Mouse (Mus musculus): ENCODE results near the gene Fam170b. TPM values are rescaled to one million over a fixed set of nuclear protein-coding genes. Genes with fewer than 3 reads are reported as not detected.
A peak's percentile ranks its signal among the peaks of the same experiment; 100 is the strongest.

Fam170b gene
- 0.05 TPM in 1 of 2 replicates, not detected in the other for polyA plus RNA-seq (2012; rRNA removed)

DNA sequence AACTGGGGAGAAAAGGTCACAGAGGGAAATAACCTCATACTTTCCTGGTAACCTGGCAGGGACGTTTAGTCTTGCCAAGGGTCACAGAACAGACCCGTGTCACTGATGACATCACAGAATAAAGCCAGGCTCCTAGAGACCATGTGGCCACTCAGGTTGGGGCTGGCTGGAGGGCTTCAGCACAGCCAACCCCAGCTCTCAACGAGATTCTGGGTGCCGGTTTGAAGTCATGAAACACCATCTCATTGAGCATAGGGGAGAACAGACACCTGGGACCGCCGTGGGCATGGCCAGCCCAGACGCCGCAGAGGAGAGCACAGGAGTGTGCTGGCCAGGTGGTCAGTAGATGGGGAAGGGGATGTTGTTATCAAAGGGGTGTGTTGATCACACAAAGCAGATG is at the start of gene Fam170b:
Fam170b (plus strand) TSS at position 116 of the 400 bp plus-strand sequence.
- TF ChIP-seq CTCF (IDR thresholded peaks at IDR 0.05; ENCODE audit: extremely low read depth, insufficient read depth, insufficient read length, insufficient replicate concordance), result no peak
- TF ChIP-seq POLR2A (IDR thresholded peaks at IDR 0.05; ENCODE audit: low read depth, low read length), result no peak
- Histone ChIP-seq H3K36me3 (ENCODE audit: control insufficient read depth, insufficient read depth, low read length) (no peaks in the 10 kb centered on the region), H3K27me3 (ENCODE audit: control insufficient read depth, insufficient read depth, low read length) (no peaks in the 10 kb centered on the region), H3K4me3 (ENCODE audit: extremely low read depth, insufficient read depth, insufficient read length) (no peak within 1 kb of the TSS), H3K4me1 (ENCODE audit: control insufficient read depth, insufficient read depth, insufficient read length) (no peaks in the 10 kb centered on the region), H3K27ac (ENCODE audit: insufficient read depth, low read length) (no peak within 1 kb of the TSS)
- 80% methylated on average over 8 of the region's 8 CpGs for WGBS
- DNase-seq (ENCODE audit: low read depth in 1 of 2, low spot score in 2 of 2), result no peak

DNA sequence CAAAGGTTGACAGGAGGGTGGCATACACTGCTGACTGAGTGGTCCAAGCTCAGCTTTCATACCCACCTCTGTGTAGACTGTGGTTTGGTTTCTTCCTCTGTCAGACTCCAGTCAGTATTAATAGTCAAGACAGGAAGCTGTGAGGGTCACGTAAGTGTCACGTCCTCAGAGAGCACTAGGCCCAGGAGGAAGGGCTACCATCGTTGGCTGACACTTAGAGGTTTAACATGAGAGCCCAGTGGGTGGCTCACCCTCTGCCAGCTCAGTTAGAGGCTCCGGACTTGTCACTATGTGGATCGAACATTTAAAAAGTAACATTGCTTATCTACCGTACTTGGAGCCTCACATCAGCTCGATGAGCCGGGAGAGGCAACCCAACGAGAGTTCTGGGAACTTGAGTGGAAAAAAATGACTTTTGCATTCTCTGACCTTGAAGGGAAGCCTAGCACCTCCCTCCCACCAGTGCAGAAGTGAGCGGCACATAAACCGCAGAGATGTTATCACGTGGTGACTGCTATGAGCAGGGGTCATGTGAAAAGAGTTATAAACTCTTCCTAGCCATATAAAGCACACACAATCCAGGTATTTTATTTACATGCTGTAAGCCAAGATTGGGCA is 49.5 kb upstream of the Fam170b start:
- no peaks in the 10 kb centered on the region for H3K27me3 ChIP-seq (ENCODE audit: control insufficient read depth, insufficient read depth, low read length)
- peak in 1 of 2 experiments; percentile 15 for DNase-seq (ENCODE audit: low read depth in 1 of 2, low spot score in 2 of 2)
- H3K4me1 ChIP-seq (ENCODE audit: control insufficient read depth, insufficient read depth, insufficient read length), result peaks cover 9% of the 10 kb centered on the region; the same call in 1 of the 2 replicates
- H3K4me3 ChIP-seq (ENCODE audit: extremely low read depth, insufficient read depth, insufficient read length), result no peak overlapping the region
- TF ChIP-seq POLR2A (IDR thresholded peaks at IDR 0.05; ENCODE audit: low read depth, low read length), result no peak
- no peak for TF ChIP-seq CTCF (IDR thresholded peaks at IDR 0.05; ENCODE audit: extremely low read depth, insufficient read depth, insufficient read length, insufficient replicate concordance)
- H3K27ac ChIP-seq (ENCODE audit: insufficient read depth, low read length), result peak overlapping the region; percentile 5; the same call in 1 of the 2 replicates
- WGBS, result 8% methylated on average over 12 of the region's 12 CpGs
- H3K36me3 ChIP-seq (ENCODE audit: control insufficient read depth, insufficient read depth, low read length), result no peaks in the 10 kb centered on the region

DNA sequence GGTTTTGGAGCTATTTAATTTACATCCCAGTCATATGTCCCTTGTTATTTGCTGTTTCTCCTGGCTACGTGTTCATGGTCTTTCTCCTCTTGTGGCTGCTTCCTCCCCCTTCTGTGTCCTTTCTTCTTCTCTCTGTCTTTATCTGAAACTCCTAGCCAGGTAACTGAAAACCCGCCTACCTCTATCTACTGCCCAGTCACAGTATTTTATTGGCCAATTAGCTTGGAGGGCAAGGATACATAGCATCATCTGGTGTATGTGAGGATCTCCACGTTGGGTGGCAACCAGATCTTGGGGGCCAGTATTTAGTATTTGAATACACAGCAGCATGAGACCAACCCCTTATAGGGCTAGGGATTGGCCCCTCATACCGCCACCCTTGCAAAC is 49.0 kb upstream of the Fam170b start:
- Histone ChIP-seq H3K4me1 (ENCODE audit: control insufficient read depth, insufficient read depth, insufficient read length) (peaks cover 9% of the 10 kb centered on the region; the same call in 1 of the 2 replicates), H3K4me3 (ENCODE audit: extremely low read depth, insufficient read depth, insufficient read length) (no peak overlapping the region), H3K27ac (ENCODE audit: insufficient read depth, low read length) (no peak overlapping the region), H3K27me3 (ENCODE audit: control insufficient read depth, insufficient read depth, low read length) (no peaks in the 10 kb centered on the region), H3K36me3 (ENCODE audit: control insufficient read depth, insufficient read depth, low read length) (no peaks in the 10 kb centered on the region)
- TF ChIP-seq POLR2A (IDR thresholded peaks at IDR 0.05; ENCODE audit: low read depth, low read length), result no peak
- TF ChIP-seq CTCF (IDR thresholded peaks at IDR 0.05; ENCODE audit: extremely low read depth, insufficient read depth, insufficient read length, insufficient replicate concordance), result no peak
- 48% methylated on average over 4 of the region's 4 CpGs for WGBS
- no peak for DNase-seq (ENCODE audit: low read depth in 1 of 2, low spot score in 2 of 2)

DNA sequence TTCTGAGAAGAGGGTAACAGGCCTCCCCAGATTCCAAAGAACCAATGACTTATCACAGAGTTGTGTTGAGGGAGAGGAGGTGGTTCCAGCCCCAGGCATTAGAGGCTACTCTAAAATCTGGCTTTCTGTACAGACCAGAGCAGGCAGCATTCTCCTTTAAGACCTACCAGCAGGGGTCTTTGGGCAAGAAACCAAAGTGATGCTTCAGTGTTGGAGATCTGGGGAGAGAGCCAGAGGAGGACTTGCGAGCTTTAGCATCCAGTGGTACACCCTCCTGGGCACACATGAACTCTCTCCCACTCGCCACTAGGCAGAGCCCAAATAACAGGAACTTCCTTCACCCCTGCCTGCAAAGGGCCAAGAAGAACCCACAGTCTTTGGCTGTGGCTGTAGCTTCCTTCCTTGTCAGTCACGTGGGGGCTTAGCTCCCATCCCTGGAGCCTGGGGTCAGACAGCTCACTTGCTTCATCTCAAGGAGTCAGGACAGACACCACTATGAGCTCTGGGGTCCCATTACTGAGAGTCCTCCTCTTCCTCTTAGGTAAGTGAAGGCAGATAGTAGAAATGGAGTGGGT is 48.1 kb upstream of the Fam170b start, which contains the start of gene Tmem273:
Tmem273 (plus strand) TSS at position 408 of the 575 bp plus-strand sequence.
- Histone ChIP-seq H3K4me3 (ENCODE audit: extremely low read depth, insufficient read depth, insufficient read length) (peak within 1 kb of the TSS; percentile 26), H3K4me1 (ENCODE audit: control insufficient read depth, insufficient read depth, insufficient read length) (peaks cover 9% of the 10 kb centered on the region; the same call in 1 of the 2 replicates)
- DNase-seq (ENCODE audit: low read depth in 1 of 2, low spot score in 2 of 2), result no peak

DNA sequence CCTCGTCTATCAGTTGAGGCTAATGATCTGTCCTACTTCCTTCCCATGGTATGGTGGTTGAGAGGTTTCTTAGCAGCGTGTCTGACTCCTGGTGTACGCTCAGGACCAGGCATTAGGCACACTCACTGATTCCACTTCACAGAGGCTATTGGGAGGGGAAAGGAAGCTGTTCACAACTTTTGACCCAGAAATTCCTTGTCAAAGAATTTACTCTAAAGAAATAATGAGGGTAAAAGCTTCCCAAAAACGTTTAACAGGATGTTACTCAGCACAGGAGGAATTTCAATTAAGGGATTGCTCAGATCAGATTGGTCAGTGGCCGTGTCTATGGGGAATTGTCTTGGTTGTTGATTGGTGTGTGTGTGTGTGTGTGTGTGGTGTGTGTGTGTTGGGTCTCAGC is 46.1 kb upstream of the Fam170b start:
- no peak overlapping the region for H3K4me3 ChIP-seq (ENCODE audit: extremely low read depth, insufficient read depth, insufficient read length)
- TF ChIP-seq CTCF (IDR thresholded peaks at IDR 0.05; ENCODE audit: extremely low read depth, insufficient read depth, insufficient read length, insufficient replicate concordance) (no peak), POLR2A (IDR thresholded peaks at IDR 0.05; ENCODE audit: low read depth, low read length) (no peak)
- H3K27me3 ChIP-seq (ENCODE audit: control insufficient read depth, insufficient read depth, low read length), result no peaks in the 10 kb centered on the region
- DNase-seq (ENCODE audit: low read depth in 1 of 2, low spot score in 2 of 2), result no peak
- H3K27ac ChIP-seq (ENCODE audit: insufficient read depth, low read length), result no peak overlapping the region
- no peaks in the 10 kb centered on the region for H3K36me3 ChIP-seq (ENCODE audit: control insufficient read depth, insufficient read depth, low read length)
- H3K4me1 ChIP-seq (ENCODE audit: control insufficient read depth, insufficient read depth, insufficient read length), result peaks cover 9% of the 10 kb centered on the region; the same call in 1 of the 2 replicates
- 45% methylated on average over 5 of the region's 5 CpGs for WGBS

More for the DNA sequence above, 48.1 kb upstream of the Fam170b start, which contains the start of gene Tmem273:
- 12% methylated on average over 3 of the region's 3 CpGs for WGBS
- no peaks in the 10 kb centered on the region for H3K36me3 ChIP-seq (ENCODE audit: control insufficient read depth, insufficient read depth, low read length)
- H3K27me3 ChIP-seq (ENCODE audit: control insufficient read depth, insufficient read depth, low read length), result no peaks in the 10 kb centered on the region
- H3K27ac ChIP-seq (ENCODE audit: insufficient read depth, low read length), result 0 out of 2 replicates have a peak within 1 kb of the TSS, but pooled peaks have one; percentile 32
- TF ChIP-seq POLR2A (IDR thresholded peaks at IDR 0.05; ENCODE audit: low read depth, low read length), result no peak
- no peak for TF ChIP-seq CTCF (IDR thresholded peaks at IDR 0.05; ENCODE audit: extremely low read depth, insufficient read depth, insufficient read length, insufficient replicate concordance)

DNA sequence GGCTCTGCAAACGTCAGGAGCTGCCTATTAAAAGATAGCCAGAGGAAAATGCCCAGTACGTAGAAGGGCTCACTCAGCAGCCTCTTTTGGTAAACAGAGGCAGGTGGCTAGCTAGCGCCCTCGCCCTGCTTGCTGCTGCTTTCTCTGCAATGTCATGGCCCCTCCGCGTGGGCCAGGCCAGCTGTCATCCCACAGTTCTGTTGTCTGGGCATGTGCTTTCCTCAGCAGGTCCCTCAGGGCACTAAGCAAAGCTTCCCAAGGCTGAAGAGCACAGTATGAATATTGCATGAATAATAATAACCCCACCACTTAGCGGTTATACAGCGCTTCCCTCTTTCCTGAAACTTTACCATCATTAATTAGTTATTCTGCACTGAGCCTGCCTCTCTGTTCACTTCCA is 37.4 kb upstream of the Fam170b start:
- no peak for TF ChIP-seq CTCF (IDR thresholded peaks at IDR 0.05; ENCODE audit: extremely low read depth, insufficient read depth, insufficient read length, insufficient replicate concordance)
- H3K27me3 ChIP-seq (ENCODE audit: control insufficient read depth, insufficient read depth, low read length), result no peaks in the 10 kb centered on the region
- H3K27ac ChIP-seq (ENCODE audit: insufficient read depth, low read length), result no peak overlapping the region
- no peak for DNase-seq (ENCODE audit: low read depth in 1 of 2, low spot score in 2 of 2)
- peaks cover 5% of the 10 kb centered on the region; the same call in 1 of the 2 replicates for H3K4me1 ChIP-seq (ENCODE audit: control insufficient read depth, insufficient read depth, insufficient read length)
- no peak overlapping the region for H3K4me3 ChIP-seq (ENCODE audit: extremely low read depth, insufficient read depth, insufficient read length)
- WGBS, result 80% methylated on average over 8 of the region's 8 CpGs
- H3K36me3 ChIP-seq (ENCODE audit: control insufficient read depth, insufficient read depth, low read length), result no peaks in the 10 kb centered on the region

DNA sequence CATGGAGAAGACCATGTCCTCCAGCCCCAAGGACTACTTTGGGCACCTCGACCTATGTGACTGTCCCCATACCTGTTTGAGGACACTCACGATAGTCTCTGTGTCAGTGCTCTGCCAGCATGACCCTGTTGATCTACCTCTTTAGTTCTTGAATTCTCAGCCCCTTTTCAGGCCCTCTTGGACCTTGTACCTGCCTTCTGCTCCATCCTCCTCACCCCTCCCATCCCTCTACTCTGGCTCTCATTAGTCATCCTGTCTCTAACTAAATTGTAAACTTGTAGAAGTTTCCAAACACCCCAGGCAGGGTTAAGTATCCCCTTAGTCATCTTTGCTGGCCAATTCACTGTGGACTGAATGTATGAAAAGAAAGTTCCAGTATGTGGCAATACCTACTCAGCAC is 36.0 kb upstream of the Fam170b start:
- 84% methylated on average over 2 of the region's 2 CpGs for WGBS
- H3K4me1 ChIP-seq (ENCODE audit: control insufficient read depth, insufficient read depth, insufficient read length), result peaks cover 5% of the 10 kb centered on the region; the same call in 1 of the 2 replicates
- H3K4me3 ChIP-seq (ENCODE audit: extremely low read depth, insufficient read depth, insufficient read length), result no peak overlapping the region
- TF ChIP-seq CTCF (IDR thresholded peaks at IDR 0.05; ENCODE audit: extremely low read depth, insufficient read depth, insufficient read length, insufficient replicate concordance), result no peak
- TF ChIP-seq POLR2A (IDR thresholded peaks at IDR 0.05; ENCODE audit: low read depth, low read length), result no peak
- H3K27ac ChIP-seq (ENCODE audit: insufficient read depth, low read length), result no peak overlapping the region
- no peaks in the 10 kb centered on the region for H3K36me3 ChIP-seq (ENCODE audit: control insufficient read depth, insufficient read depth, low read length)
- no peak for DNase-seq (ENCODE audit: low read depth in 1 of 2, low spot score in 2 of 2)
- H3K27me3 ChIP-seq (ENCODE audit: control insufficient read depth, insufficient read depth, low read length), result no peaks in the 10 kb centered on the region
